Mouse (Mus musculus): Measurements from ENCODE around the gene Mknk2.

DNA sequence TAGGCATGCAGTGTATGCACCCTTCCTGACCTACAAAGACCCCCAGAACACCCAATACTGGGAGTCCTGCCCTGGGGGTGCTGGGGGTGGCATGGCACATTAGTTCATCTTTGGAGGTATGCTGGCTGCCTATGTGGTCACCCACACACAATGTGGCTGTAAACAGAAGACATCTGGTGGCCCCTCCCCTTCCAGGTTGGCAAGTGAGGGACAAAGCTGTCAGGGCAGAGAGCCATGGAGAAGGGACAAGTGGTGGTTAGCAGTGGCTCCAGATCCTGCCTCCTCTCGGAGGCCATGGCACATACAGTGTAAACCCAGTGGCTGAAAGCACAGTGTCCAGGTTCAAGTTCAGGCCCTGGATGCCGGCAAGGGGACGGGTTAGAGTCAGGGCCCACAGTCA lies 8.7 kb upstream of the Mknk2 start:
- no peak for TF ChIP-seq CTCF (IDR thresholded peaks at IDR 0.05; ENCODE audit: low read depth)
- no peak for TF ChIP-seq EP300 (IDR thresholded peaks at IDR 0.05; ENCODE audit: low read depth)

Measured in liver, postnatal 0 days (tissue).